Mouse (Mus musculus) bone marrow, adult 2 months (tissue): ENCODE results near the gene Wfikkn1.

Experiments
- CTCF ChIP-seq: fragments of 200-500 bp; IDR thresholded peaks from 2 replicates; pipeline ENCODE4 v1.5.1; 2011; ENCODE audit warnings: low read length, control low read depth; ENCODE audit not compliant: control insufficient read depth, insufficient read depth
- POLR2A ChIP-seq: fragments of 200-500 bp; IDR thresholded peaks from 2 replicates; pipeline ENCODE4 v1.6.1; 2011; ENCODE audit warnings: low read depth, mild to moderate bottlenecking, control low read depth, low read length, borderline replicate concordance; ENCODE audit not compliant: control insufficient read depth

- TF ChIP-seq POLR2A = no peak
- no peak for TF ChIP-seq CTCF
Measured at GRCm38 (mm10) chr17:25864311-25864710, 16.3 kb downstream of the Wfikkn1 start.
